Mouse (Mus musculus): ENCODE data around the gene Rbks. TPM values are rescaled to one million over a fixed set of nuclear protein-coding genes. Genes with fewer than 3 reads are reported as not detected.

Gene Rbks
- polyA plus RNA-seq, 1 experiment from 2014 or later: 3.0 TPM

GRCm38 (mm10) chr5:31669984-31670383, 27.4 kb downstream of the Rbks start:
- H3K27ac ChIP-seq (replicated peaks): no peak overlapping the region
- no peaks in the 10 kb centered on the region for H3K36me3 ChIP-seq
- no peak for ATAC-seq (ENCODE audit: low FRiP score, low read depth)
- no peaks in the 10 kb centered on the region for H3K27me3 ChIP-seq
- no peak overlapping the region for H3K4me3 ChIP-seq
- WGBS: 77% methylated on average over 5 of the region's 5 CpGs
- no peak overlapping the region for H3K4me2 ChIP-seq
- H3K4me1 ChIP-seq (replicated peaks): no peaks in the 10 kb centered on the region
- no peaks in the 10 kb centered on the region for H3K9me3 ChIP-seq
- H3K9ac ChIP-seq: no peak overlapping the region

GRCm38 (mm10) chr5:31668325-31668968, 29.0 kb downstream of the Rbks start:
- WGBS: 74% methylated on average over 13 of the region's 13 CpGs
- Histone ChIP-seq H3K27me3 (no peaks in the 10 kb centered on the region), H3K4me3 (no peak overlapping the region), H3K27ac (replicated peaks) (no peak overlapping the region), H3K36me3 (no peaks in the 10 kb centered on the region), H3K4me2 (no peak overlapping the region), H3K4me1 (replicated peaks) (no peaks in the 10 kb centered on the region), H3K9ac (no peak overlapping the region), H3K9me3 (no peaks in the 10 kb centered on the region)
- ATAC-seq (ENCODE audit: low FRiP score, low read depth): no peak

- H3K27ac ChIP-seq (replicated peaks): no peak overlapping the region; the same call in 1 of the 2 replicates
- no peak overlapping the region for H3K9ac ChIP-seq
- WGBS: 29% methylated on average over 1 of the region's 1 CpGs
- no peak overlapping the region for H3K4me3 ChIP-seq
- H3K27me3 ChIP-seq: no peaks in the 10 kb centered on the region
- H3K4me1 ChIP-seq (replicated peaks): no peaks in the 10 kb centered on the region
- H3K36me3 ChIP-seq: no peaks in the 10 kb centered on the region
- no peaks in the 10 kb centered on the region for H3K9me3 ChIP-seq
- H3K4me2 ChIP-seq: no peak overlapping the region
- no peak for ATAC-seq (ENCODE audit: low FRiP score, low read depth)
Measured at GRCm38 (mm10) chr5:31666176-31666575, 31.3 kb downstream of the Rbks start.

GRCm38 (mm10) chr5:31655688-31656190, 41.7 kb downstream of the Rbks start:
- no peak for ATAC-seq (ENCODE audit: low FRiP score, low read depth)
- 97% methylated on average over 1 of the region's 1 CpGs for WGBS
- no peak overlapping the region for H3K9ac ChIP-seq
- no peaks in the 10 kb centered on the region for H3K36me3 ChIP-seq
- no peaks in the 10 kb centered on the region for H3K4me1 ChIP-seq (replicated peaks)
- no peaks in the 10 kb centered on the region for H3K27me3 ChIP-seq
- H3K4me3 ChIP-seq: no peak overlapping the region
- H3K4me2 ChIP-seq: no peak overlapping the region
- no peaks in the 10 kb centered on the region for H3K9me3 ChIP-seq
- no peak overlapping the region for H3K27ac ChIP-seq (replicated peaks)

GRCm38 (mm10) chr5:31650518-31651288, 46.7 kb downstream of the Rbks start:
- no peak for ATAC-seq (ENCODE audit: low FRiP score, low read depth)
- Histone ChIP-seq H3K4me1 (replicated peaks) (no peaks in the 10 kb centered on the region), H3K9ac (no peak overlapping the region), H3K9me3 (no peaks in the 10 kb centered on the region), H3K27ac (replicated peaks) (no peak overlapping the region), H3K27me3 (no peaks in the 10 kb centered on the region), H3K4me3 (no peak overlapping the region), H3K4me2 (no peak overlapping the region), H3K36me3 (no peaks in the 10 kb centered on the region)
- 94% methylated on average over 2 of the region's 2 CpGs for WGBS

GRCm38 (mm10) chr5:31647327-31647726, 50.1 kb downstream of the Rbks start:
- H3K27ac ChIP-seq (replicated peaks): no peak overlapping the region
- WGBS: 86% methylated on average over 2 of the region's 2 CpGs
- no peak for ATAC-seq (ENCODE audit: low FRiP score, low read depth)
- no peak overlapping the region for H3K4me2 ChIP-seq
- no peak overlapping the region for H3K4me3 ChIP-seq
- H3K36me3 ChIP-seq: no peaks in the 10 kb centered on the region
- H3K27me3 ChIP-seq: no peaks in the 10 kb centered on the region
- no peak overlapping the region for H3K9ac ChIP-seq
- H3K9me3 ChIP-seq: no peaks in the 10 kb centered on the region
- H3K4me1 ChIP-seq (replicated peaks): no peaks in the 10 kb centered on the region

- Histone ChIP-seq H3K9me3 (no peaks in the 10 kb centered on the region), H3K27me3 (no peaks in the 10 kb centered on the region), H3K4me1 (replicated peaks) (no peaks in the 10 kb centered on the region), H3K9ac (no peak overlapping the region), H3K36me3 (no peaks in the 10 kb centered on the region), H3K4me3 (no peak overlapping the region), H3K4me2 (no peak overlapping the region), H3K27ac (replicated peaks) (no peak overlapping the region)
- WGBS: 87% methylated on average over 6 of the region's 6 CpGs
- ATAC-seq (ENCODE audit: low FRiP score, low read depth): no peak
Measured at GRCm38 (mm10) chr5:31646574-31646973, 50.9 kb downstream of the Rbks start.

- no peak overlapping the region for H3K9ac ChIP-seq
- no peak for ATAC-seq (ENCODE audit: low FRiP score, low read depth)
- H3K27me3 ChIP-seq: no peaks in the 10 kb centered on the region
- WGBS: 88% methylated on average over 6 of the region's 6 CpGs
- H3K4me2 ChIP-seq: no peak overlapping the region
- H3K4me3 ChIP-seq: no peak overlapping the region
- no peak overlapping the region for H3K27ac ChIP-seq (replicated peaks)
- H3K4me1 ChIP-seq (replicated peaks): no peaks in the 10 kb centered on the region
- no peaks in the 10 kb centered on the region for H3K36me3 ChIP-seq
- H3K9me3 ChIP-seq: no peaks in the 10 kb centered on the region
Measured at GRCm38 (mm10) chr5:31645798-31646197, 51.6 kb downstream of the Rbks start.

GRCm38 (mm10) chr5:31644847-31645246, 52.6 kb downstream of the Rbks start:
- no peak for ATAC-seq (ENCODE audit: low FRiP score, low read depth)
- H3K4me1 ChIP-seq (replicated peaks): no peaks in the 10 kb centered on the region
- H3K9ac ChIP-seq: no peak overlapping the region
- H3K36me3 ChIP-seq: no peaks in the 10 kb centered on the region
- 91% methylated on average over 6 of the region's 6 CpGs for WGBS
- no peaks in the 10 kb centered on the region for H3K9me3 ChIP-seq
- no peak overlapping the region for H3K4me3 ChIP-seq
- no peak overlapping the region for H3K4me2 ChIP-seq
- no peak overlapping the region for H3K27ac ChIP-seq (replicated peaks)
- H3K27me3 ChIP-seq: no peaks in the 10 kb centered on the region

- H3K36me3 ChIP-seq: no peaks in the 10 kb centered on the region
- no peak overlapping the region for H3K4me3 ChIP-seq
- H3K4me1 ChIP-seq (replicated peaks): no peaks in the 10 kb centered on the region
- H3K27me3 ChIP-seq: no peaks in the 10 kb centered on the region
- H3K4me2 ChIP-seq: no peak overlapping the region
- no peak overlapping the region for H3K27ac ChIP-seq (replicated peaks)
- no peak for ATAC-seq (ENCODE audit: low FRiP score, low read depth)
- 80% methylated on average over 4 of the region's 4 CpGs for WGBS
- no peak overlapping the region for H3K9ac ChIP-seq
- no peaks in the 10 kb centered on the region for H3K9me3 ChIP-seq
Measured at GRCm38 (mm10) chr5:31644272-31644671, 53.2 kb downstream of the Rbks start.

- Histone ChIP-seq H3K4me3 (no peak overlapping the region), H3K36me3 (no peaks in the 10 kb centered on the region), H3K27ac (replicated peaks) (no peak overlapping the region), H3K9ac (no peak overlapping the region), H3K9me3 (no peaks in the 10 kb centered on the region), H3K27me3 (no peaks in the 10 kb centered on the region), H3K4me2 (no peak overlapping the region), H3K4me1 (replicated peaks) (no peaks in the 10 kb centered on the region)
- 97% methylated on average over 3 of the region's 3 CpGs for WGBS
- no peak for ATAC-seq (ENCODE audit: low FRiP score, low read depth)
Measured at GRCm38 (mm10) chr5:31642300-31642699, 55.1 kb downstream of the Rbks start.

- Histone ChIP-seq H3K27me3 (no peaks in the 10 kb centered on the region), H3K9ac (no peak overlapping the region), H3K4me3 (no peak overlapping the region), H3K4me1 (replicated peaks) (no peaks in the 10 kb centered on the region), H3K9me3 (no peaks in the 10 kb centered on the region), H3K27ac (replicated peaks) (no peak overlapping the region), H3K36me3 (no peaks in the 10 kb centered on the region), H3K4me2 (no peak overlapping the region)
- no peak for ATAC-seq (ENCODE audit: low FRiP score, low read depth)
- 98% methylated on average over 2 of the region's 2 CpGs for WGBS
Measured at GRCm38 (mm10) chr5:31640542-31640941, 56.9 kb downstream of the Rbks start.
